Mouse (Mus musculus) macrophage (primary cell): Measurements from ENCODE around the gene Derl3. TPM values are rescaled to one million over a fixed set of nuclear protein-coding genes. Genes with fewer than 3 reads are reported as not detected.
"Not testable (repeated sequence)": the region's sequence is repeated elsewhere in the genome, so short reads cannot be mapped to it uniquely, and the experiment has no call there.

Source experiments
- H3K27ac ChIP-seq: fragments of 350-480 bp; formaldehyde crosslinking; 2 replicates; pipeline ENCODE4 v1.9.0; 2021
- H3K36me3 ChIP-seq: fragments of 350-480 bp; formaldehyde crosslinking; 2 replicates; pipeline ENCODE4 v1.9.0; 2021; ENCODE audit errors: inconsistent target
- H3K4me3 ChIP-seq: fragments of 350-480 bp; formaldehyde crosslinking; 2 replicates; pipeline ENCODE4 v1.9.0; 2021; ENCODE audit errors: inconsistent target
- H3K79me2 ChIP-seq: fragments of 350-480 bp; formaldehyde crosslinking; 2 replicates; pipeline ENCODE4 v1.9.0; 2021; ENCODE audit errors: inconsistent target
- WGBS: methylation state at CpG from one replicate; pipeline ENCODE4 v1.1.7; 2026; ENCODE audit warnings: inconsistent platforms; ENCODE audit not compliant: missing documents; 5-methylcytosine and 5-hydroxymethylcytosine counted together
- polyA plus RNA-seq: library from polyadenylated mRNA; stranded (reverse); fragments of 250-400 nt; gene quantifications from 3 replicates; pipeline ENCODE4 v1.2.4, GENCODE M21; 2018; ENCODE audit warnings: inconsistent platforms
- total RNA-seq, 78 experiments: library from RNA; depleted of rRNA; stranded (reverse); fragments of 250-400 nt; gene quantifications; 1 replicate in 9 of 78; 2 replicates in 24 of 78; 3 replicates in 43 of 78; 4 replicates in 2 of 78; pipeline ENCODE4 v1.2.4; 2018; ENCODE audit warnings: inconsistent platforms in 56 of 78

Derl3 gene
- total RNA-seq (2018; cell fraction: chromatin; rRNA removed), result not detected
- total RNA-seq (2018; cell fraction: cytosol; rRNA removed), result under 1 TPM in 12 of 26 experiments, not detected in 14; 0.09 to 0.66 (median 0.30) TPM
- 1 to 10 TPM in 2 of 26 experiments, under 1 TPM in 7, not detected in 17; 0.40 to 1.3 (median 0.83) TPM for total RNA-seq (2018; cell fraction: nucleus; rRNA removed)
- not detected in 3 replicates for polyA plus RNA-seq

GRCm38 (mm10) chr10:75893089-75893750, at the start of gene Derl3:
Derl3 (plus strand) TSS chr10:75893413.
- Histone ChIP-seq H3K79me2 (no peaks in the 10 kb centered on the region), H3K27ac (no peak within 1 kb of the TSS)

GRCm38 (mm10) chr10:75843898-75844297, 49.3 kb upstream of the Derl3 start:
- WGBS, result 88% methylated on average over 5 of the region's 6 CpGs
- not testable (repeated sequence) for H3K79me2 ChIP-seq, H3K4me3 ChIP-seq, H3K27ac ChIP-seq, H3K36me3 ChIP-seq

More at GRCm38 (mm10) chr10:75893089-75893750, at the start of gene Derl3:
- H3K36me3 ChIP-seq, result peaks cover 27% of the 10 kb centered on the region
- no peak within 1 kb of the TSS for H3K4me3 ChIP-seq
- WGBS, result 3% methylated on average over 48 of the region's 51 CpGs

- Histone ChIP-seq H3K79me2 (no peaks in the 10 kb centered on the region), H3K27ac (no peak overlapping the region), H3K4me3 (no peak overlapping the region), H3K36me3 (no peaks in the 10 kb centered on the region)
- 75% methylated on average over 1 of the region's 1 CpGs for WGBS
These were observed 48.4 kb upstream of the Derl3 start for GRCm38 (mm10) chr10:75844800-75845199.

GRCm38 (mm10) chr10:75845306-75845930, 47.8 kb upstream of the Derl3 start:
- Histone ChIP-seq H3K4me3 (no peak overlapping the region), H3K27ac (no peak overlapping the region), H3K79me2 (no peaks in the 10 kb centered on the region), H3K36me3 (no peaks in the 10 kb centered on the region)
- WGBS, result 90% methylated on average over 6 of the region's 6 CpGs

GRCm38 (mm10) chr10:75848382-75848781, 44.8 kb upstream of the Derl3 start:
- H3K79me2 ChIP-seq, result no peaks in the 10 kb centered on the region
- no peak overlapping the region for H3K4me3 ChIP-seq
- H3K27ac ChIP-seq, result no peak overlapping the region
- no peaks in the 10 kb centered on the region for H3K36me3 ChIP-seq
- 62% methylated on average over 3 of the region's 3 CpGs for WGBS

- WGBS, result 44% methylated on average over 5 of the region's 6 CpGs
- Histone ChIP-seq H3K36me3 (no peaks in the 10 kb centered on the region), H3K4me3 (no peak overlapping the region), H3K79me2 (no peaks in the 10 kb centered on the region), H3K27ac (no peak overlapping the region)
These were observed 42.1 kb upstream of the Derl3 start for GRCm38 (mm10) chr10:75851076-75851475.

GRCm38 (mm10) chr10:75851681-75852080, 41.5 kb upstream of the Derl3 start:
- 79% methylated on average over 3 of the region's 3 CpGs for WGBS
- Histone ChIP-seq H3K36me3 (no peaks in the 10 kb centered on the region), H3K4me3 (no peak overlapping the region), H3K27ac (no peak overlapping the region), H3K79me2 (no peaks in the 10 kb centered on the region)

- 92% methylated on average over 11 of the region's 12 CpGs for WGBS
- no peaks in the 10 kb centered on the region for H3K79me2 ChIP-seq
- no peak overlapping the region for H3K4me3 ChIP-seq
- no peaks in the 10 kb centered on the region for H3K36me3 ChIP-seq
- H3K27ac ChIP-seq, result no peak overlapping the region
These were observed 40.6 kb upstream of the Derl3 start for GRCm38 (mm10) chr10:75852539-75853125.

- no peak overlapping the region for H3K27ac ChIP-seq
- no peak overlapping the region for H3K4me3 ChIP-seq
- no peaks in the 10 kb centered on the region for H3K36me3 ChIP-seq
- no peaks in the 10 kb centered on the region for H3K79me2 ChIP-seq
- WGBS, result 42% methylated on average over 9 of the region's 10 CpGs
These were observed 39.8 kb upstream of the Derl3 start for GRCm38 (mm10) chr10:75853452-75853851.

- Histone ChIP-seq H3K4me3 (no peak overlapping the region), H3K27ac (no peak overlapping the region), H3K79me2 (no peaks in the 10 kb centered on the region), H3K36me3 (no peaks in the 10 kb centered on the region)
- 68% methylated on average over 5 of the region's 5 CpGs for WGBS
These were observed 39.1 kb upstream of the Derl3 start for GRCm38 (mm10) chr10:75854096-75854495.

- no peaks in the 10 kb centered on the region for H3K36me3 ChIP-seq
- no peak overlapping the region for H3K4me3 ChIP-seq
- H3K79me2 ChIP-seq, result no peaks in the 10 kb centered on the region
- H3K27ac ChIP-seq, result no peak overlapping the region
- WGBS, result 81% methylated on average over 6 of the region's 6 CpGs
These were observed 38.4 kb upstream of the Derl3 start for GRCm38 (mm10) chr10:75854791-75855190.

GRCm38 (mm10) chr10:75855416-75855981, 37.7 kb upstream of the Derl3 start:
- H3K79me2 ChIP-seq, result no peaks in the 10 kb centered on the region
- H3K27ac ChIP-seq, result no peak overlapping the region
- H3K36me3 ChIP-seq, result no peaks in the 10 kb centered on the region
- 95% methylated on average over 15 of the region's 15 CpGs for WGBS
- no peak overlapping the region for H3K4me3 ChIP-seq

GRCm38 (mm10) chr10:75856155-75856907, 36.9 kb upstream of the Derl3 start:
- WGBS, result 88% methylated on average over 11 of the region's 11 CpGs

GRCm38 (mm10) chr10:75856976-75857375, 36.2 kb upstream of the Derl3 start:
- H3K4me3 ChIP-seq, result no peak overlapping the region
- H3K79me2 ChIP-seq, result no peaks in the 10 kb centered on the region
- no peaks in the 10 kb centered on the region for H3K36me3 ChIP-seq
- no peak overlapping the region for H3K27ac ChIP-seq
- 96% methylated on average over 3 of the region's 3 CpGs for WGBS

More at GRCm38 (mm10) chr10:75856155-75856907, 36.9 kb upstream of the Derl3 start:
- Histone ChIP-seq H3K4me3 (no peak overlapping the region), H3K79me2 (no peaks in the 10 kb centered on the region), H3K27ac (no peak overlapping the region), H3K36me3 (no peaks in the 10 kb centered on the region)
